Comparison of ENCODE assay signal across 8 mouse cellular contexts in genomic region chr14:27192450-27192849, GRCm38 (mm10).
A peak's percentile ranks its signal among the peaks of the same experiment; 100 is the strongest.
DNase-seq lines count a peak whose midpoint lies in the region; ATAC-seq and TF ChIP-seq lines count a peak whose summit lies in the region.

No protein-coding gene starts in this region.

- no peak overlapping the region for H3K9ac ChIP-seq in midbrain, postnatal 0 days (replicated peaks; ENCODE audit: low read length, poor library complexity, severe bottlenecking)
- no peak overlapping the region for H3K9ac ChIP-seq in midbrain, embryonic 11.5 days (ENCODE audit: low read length)
- H3K9ac ChIP-seq in limb, embryonic 11.5 days (ENCODE audit: low read length) = no peak overlapping the region

- no peak for ATAC-seq in cerebellum, adult (ENCODE audit: insufficient number of reproducible peaks, low FRiP score, low TSS enrichment)
- no peak for ATAC-seq in midbrain, postnatal 0 days (ENCODE audit: low FRiP score)
- ATAC-seq in midbrain, embryonic 11.5 days (ENCODE audit: low FRiP score) = no peak
- ATAC-seq in limb, embryonic 11.5 days (ENCODE audit: insufficient number of reproducible peaks, low FRiP score, low TSS enrichment, low read depth) = no peak

- peak; percentile 36 to 53 for DNase-seq in cerebellum, postnatal 14 days
- DNase-seq in midbrain, postnatal 0 days (ENCODE audit: low spot score) = no peak
- DNase-seq in midbrain, embryonic 11.5 days (ENCODE audit: low spot score, missing footprints) = no peak
- peak; percentile 62 for DNase-seq in limb, embryonic 11.5 days (ENCODE audit: low spot score)
- DNase-seq in spleen, postnatal 36 days (ENCODE audit: low spot score in 2 of 2) = peak; percentile 42 to 52
- DNase-seq in left cerebral cortex, postnatal 4 days = no peak
- no peak for DNase-seq in left cerebral cortex, adult 11 months (ENCODE audit: low spot score)

- no peaks in the 10 kb centered on the region for H3K4me1 ChIP-seq in midbrain, postnatal 0 days (ENCODE audit: insufficient read depth, low read length)
- no peaks in the 10 kb centered on the region for H3K4me1 ChIP-seq in midbrain, embryonic 11.5 days (ENCODE audit: control insufficient read depth, insufficient read depth, low read length)
- H3K4me1 ChIP-seq in limb, embryonic 11.5 days (ENCODE audit: control insufficient read depth, insufficient read depth, low read length) = 0 out of 2 replicates have a peak, but pooled peaks cover 3% of the 10 kb centered on the region

- no peaks in the 10 kb centered on the region for H3K9me3 ChIP-seq in midbrain, postnatal 0 days (ENCODE audit: low read length)
- no peaks in the 10 kb centered on the region for H3K9me3 ChIP-seq in midbrain, embryonic 11.5 days (ENCODE audit: control insufficient read depth, low read length)
- no peaks in the 10 kb centered on the region for H3K9me3 ChIP-seq in limb, embryonic 11.5 days (ENCODE audit: control insufficient read depth, low read length)

- peak; percentile 45 for TF ChIP-seq CTCF in midbrain, postnatal 0 days (IDR thresholded peaks at IDR 0.05)

- H3K27me3 ChIP-seq in midbrain, postnatal 0 days (ENCODE audit: insufficient read depth, low read length) = no peaks in the 10 kb centered on the region
- no peaks in the 10 kb centered on the region for H3K27me3 ChIP-seq in midbrain, embryonic 11.5 days (ENCODE audit: control insufficient read depth, insufficient read depth, low read length)
- H3K27me3 ChIP-seq in limb, embryonic 11.5 days (ENCODE audit: control insufficient read depth, insufficient read depth, low read length) = no peaks in the 10 kb centered on the region

- no peak overlapping the region for H3K4me3 ChIP-seq in midbrain, postnatal 0 days (ENCODE audit: low read depth, low read length)
- no peak overlapping the region for H3K4me3 ChIP-seq in midbrain, embryonic 11.5 days (ENCODE audit: low read depth, low read length)
- H3K4me3 ChIP-seq in limb, embryonic 11.5 days (ENCODE audit: low read depth, low read length) = no peak overlapping the region

- no peak overlapping the region for H3K27ac ChIP-seq in midbrain, postnatal 0 days (ENCODE audit: low read depth, low read length)
- no peak overlapping the region for H3K27ac ChIP-seq in midbrain, embryonic 11.5 days (ENCODE audit: low read depth, low read length)
- no peak overlapping the region for H3K27ac ChIP-seq in limb, embryonic 11.5 days (replicated peaks; ENCODE audit: low read depth, low read length)

- WGBS in midbrain, postnatal 0 days = 48% methylated on average over 3 of the region's 3 CpGs
- 33% methylated on average over 3 of the region's 3 CpGs for WGBS in midbrain, embryonic 11.5 days
- 28% methylated on average over 3 of the region's 3 CpGs for WGBS in limb, embryonic 11.5 days

- no peaks in the 10 kb centered on the region for H3K36me3 ChIP-seq in midbrain, postnatal 0 days (ENCODE audit: insufficient read depth, low read length)
- no peaks in the 10 kb centered on the region for H3K36me3 ChIP-seq in midbrain, embryonic 11.5 days (ENCODE audit: control insufficient read depth, insufficient read depth, low read length)
- no peaks in the 10 kb centered on the region for H3K36me3 ChIP-seq in limb, embryonic 11.5 days (ENCODE audit: control insufficient read depth, insufficient read depth, low read length)

- H3K4me2 ChIP-seq in midbrain, postnatal 0 days (ENCODE audit: low read depth, low read length, poor library complexity, severe bottlenecking) = no peak overlapping the region
- no peak overlapping the region for H3K4me2 ChIP-seq in midbrain, embryonic 11.5 days
- H3K4me2 ChIP-seq in limb, embryonic 11.5 days (ENCODE audit: low read depth, severe bottlenecking) = no peak overlapping the region

- intact Hi-C loops in left cerebral cortex, postnatal 4 days (cut with DNase I) = no loop called here

Comparison
In these comparisons a context has a peak if more than half of its experiments do, and no peak if none do; other contexts are left out.
1. DNase-seq: peak in cerebellum, postnatal 14 days (2 of 2), limb, embryonic 11.5 days (single experiment) and spleen, postnatal 36 days (2 of 2); none in midbrain, postnatal 0 days (single experiment), midbrain, embryonic 11.5 days (single experiment), left cerebral cortex, postnatal 4 days (single experiment) and left cerebral cortex, adult 11 months (single experiment).